Mouse (Mus musculus) gastrocnemius, postnatal 4 days (tissue): ENCODE data around the gene Gm1043. TPM values are rescaled to one million over a fixed set of nuclear protein-coding genes. Genes with fewer than 3 reads are reported as not detected.

ENCODE experiments used
- total RNA-seq, 2 experiments: library from RNA; stranded (reverse); gene quantifications; 2 replicates each; pipeline ENCODE4 v1.2.3; 2021

Gene Gm1043
- total RNA-seq, 2 experiments from 2014 or later, result not detected

Other genes starting within 250 kb of the Gm1043 start
- gene Ppp2r2c, start 216.9 kb upstream of the Gm1043 start, total RNA-seq, result 1 to 10 TPM; 1.2 to 1.8 TPM
- gene Wfs1, start 96.2 kb upstream of the Gm1043 start, total RNA-seq, result 10 to 100 TPM; 22.2 TPM
- 1 to 10 TPM; 3.0 to 4.1 TPM for gene Crmp1, start 156.6 kb downstream of the Gm1043 start, total RNA-seq